Mouse (Mus musculus): ENCODE measurements around the gene 2610028H24Rik. TPM values are rescaled to one million over a fixed set of nuclear protein-coding genes. Genes with fewer than 3 reads are reported as not detected.
A peak's percentile ranks its signal among the peaks of the same experiment; 100 is the strongest.

2610028H24Rik gene
- total RNA-seq (2022) = under 1 TPM in 3 of 4 experiments, not detected in 1; 0.22 to 0.49 (median 0.25) TPM

DNA sequence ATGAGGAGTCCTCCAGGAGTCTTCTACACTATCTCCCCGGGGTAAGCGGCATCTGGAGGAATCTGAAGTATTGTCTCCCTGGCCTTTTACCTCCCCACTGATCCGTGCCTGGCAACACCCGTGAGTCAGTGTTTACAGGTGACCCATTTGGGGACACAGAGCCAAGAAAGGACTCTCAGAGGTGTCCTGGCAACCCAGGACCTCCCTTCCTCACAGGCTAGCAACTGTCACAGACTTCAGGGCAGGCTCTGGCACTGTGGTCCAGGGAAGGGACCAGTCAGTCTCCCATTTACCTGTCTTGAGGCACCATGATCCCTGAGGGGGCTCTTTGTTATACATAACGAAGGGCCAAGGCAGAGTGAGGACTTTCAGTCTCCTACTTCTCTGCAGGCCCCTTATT, at the start of gene 2610028H24Rik:
Gene 2610028H24Rik (plus strand): TSS at position 231 of the 400 bp plus-strand sequence.
- DNase-seq (ENCODE audit: low spot score) = no peak

DNA sequence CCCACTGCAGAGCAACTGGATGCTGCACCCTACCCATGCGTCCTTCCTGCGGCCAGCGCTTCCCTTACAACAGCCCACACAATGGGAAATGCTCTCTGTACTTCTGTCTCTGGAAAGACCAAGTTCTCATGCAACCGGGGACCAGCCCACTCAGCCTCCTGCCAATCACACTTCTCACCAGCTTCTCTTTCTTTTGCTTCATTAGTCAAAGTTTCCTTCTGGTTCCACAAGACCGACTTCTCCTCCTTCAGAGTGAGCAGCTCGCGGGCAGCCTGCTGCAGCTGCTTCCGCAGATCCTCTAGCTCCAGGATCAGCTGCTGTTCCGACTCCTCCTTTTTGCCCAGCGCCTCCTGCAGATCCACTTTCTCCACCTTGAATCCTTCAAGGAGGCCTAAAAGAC, 40.4 kb upstream of the 2610028H24Rik start:
- DNase-seq (ENCODE audit: low spot score) = no peak

DNA sequence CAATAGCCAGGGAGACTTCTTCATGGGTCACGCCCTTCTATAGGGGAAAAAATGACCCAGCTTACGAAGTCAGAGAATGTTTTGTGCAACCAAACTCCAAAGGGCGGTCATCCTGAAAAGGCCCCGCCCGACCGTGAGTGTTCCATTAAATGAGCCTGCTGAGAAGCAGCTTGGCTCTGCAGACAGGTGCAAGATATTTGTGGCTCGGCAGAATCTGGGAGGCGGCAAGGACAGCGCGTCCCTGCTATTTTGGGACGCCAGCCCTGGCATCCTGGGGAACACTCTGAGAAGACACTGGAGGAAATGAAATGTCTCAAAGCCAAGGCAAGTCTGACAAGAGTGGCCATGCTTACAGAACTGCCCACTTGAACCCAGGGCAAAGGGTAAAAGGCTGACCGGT, 32.1 kb upstream of the 2610028H24Rik start:
- peak; percentile 53 for DNase-seq (ENCODE audit: low spot score)

DNA sequence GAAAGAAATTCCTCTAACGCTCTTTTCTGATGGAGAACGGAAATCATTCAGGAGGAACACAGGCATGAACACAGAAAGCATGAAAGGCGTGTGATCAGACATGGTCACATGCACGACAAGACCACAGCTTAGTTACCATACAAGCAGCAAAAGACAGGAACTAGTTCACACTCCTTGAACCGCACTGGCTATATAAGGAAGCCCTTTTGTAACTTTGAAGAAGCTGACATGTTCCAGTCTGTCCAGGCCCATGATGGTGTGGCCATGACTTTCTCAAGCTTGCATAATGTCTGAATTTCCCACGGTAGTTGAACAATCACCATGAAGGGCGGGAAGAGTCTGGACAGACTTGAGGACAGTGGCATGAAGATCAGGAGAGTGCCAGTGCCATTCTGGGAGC, 23.2 kb upstream of the 2610028H24Rik start:
- DNase-seq (ENCODE audit: low spot score) = no peak

DNA sequence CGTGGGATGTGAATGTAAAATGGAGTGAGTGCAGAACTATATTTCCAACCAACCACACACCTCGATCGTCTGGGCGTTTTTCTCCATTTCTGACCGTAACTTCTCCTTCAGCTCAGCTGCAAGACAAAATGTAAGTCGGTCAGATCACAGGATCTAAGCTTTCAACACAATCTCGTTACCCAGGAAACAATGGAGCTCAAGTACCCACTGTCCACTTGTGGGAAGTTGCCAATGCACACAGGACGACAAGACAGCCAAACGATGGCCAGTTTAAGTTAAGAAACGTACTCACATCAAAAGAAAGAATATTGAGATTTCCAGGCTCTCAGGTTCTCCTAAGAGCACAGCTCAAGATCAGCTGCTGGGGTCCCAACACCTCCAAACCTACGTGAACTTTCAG, 15.0 kb upstream of the 2610028H24Rik start:
- DNase-seq (ENCODE audit: low spot score) = no peak

DNA sequence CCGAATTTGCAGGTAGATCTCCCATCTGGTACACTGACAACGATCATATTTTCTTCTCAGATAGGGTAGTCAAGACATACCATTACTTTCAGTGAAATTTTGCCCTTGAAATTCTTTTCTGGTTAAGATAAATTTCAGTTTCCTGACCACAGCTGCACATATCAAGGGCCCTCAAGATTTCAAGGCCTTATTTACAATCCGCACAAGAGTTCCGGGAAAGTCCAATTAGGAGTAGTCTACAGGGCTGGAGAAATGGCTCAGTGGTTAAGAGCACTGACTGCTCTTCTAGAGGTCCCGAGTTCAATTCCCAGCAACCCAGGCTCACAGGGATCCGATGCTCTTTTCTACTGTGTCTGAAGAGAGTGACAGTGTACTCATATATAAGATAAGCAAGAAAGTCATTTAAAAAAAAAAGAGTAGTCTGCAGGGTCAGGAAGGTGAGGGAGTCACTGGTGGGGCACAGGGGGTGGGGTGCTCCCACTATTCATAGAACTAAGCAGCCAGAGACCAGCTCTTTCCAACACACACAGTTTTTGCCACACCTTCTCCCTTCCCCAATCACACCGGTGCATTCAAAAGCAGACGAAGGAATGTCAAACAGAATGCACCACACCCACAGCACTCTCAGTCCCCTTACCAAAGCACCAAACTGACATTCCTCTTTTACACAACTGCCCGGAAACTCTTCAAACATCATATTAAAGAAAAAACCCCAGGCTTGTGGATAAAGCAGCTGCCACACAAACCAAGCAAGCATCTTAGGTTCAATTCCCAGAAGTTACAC, 9.6 kb upstream of the 2610028H24Rik start:
- DNase-seq (ENCODE audit: low spot score) = no peak

DNA sequence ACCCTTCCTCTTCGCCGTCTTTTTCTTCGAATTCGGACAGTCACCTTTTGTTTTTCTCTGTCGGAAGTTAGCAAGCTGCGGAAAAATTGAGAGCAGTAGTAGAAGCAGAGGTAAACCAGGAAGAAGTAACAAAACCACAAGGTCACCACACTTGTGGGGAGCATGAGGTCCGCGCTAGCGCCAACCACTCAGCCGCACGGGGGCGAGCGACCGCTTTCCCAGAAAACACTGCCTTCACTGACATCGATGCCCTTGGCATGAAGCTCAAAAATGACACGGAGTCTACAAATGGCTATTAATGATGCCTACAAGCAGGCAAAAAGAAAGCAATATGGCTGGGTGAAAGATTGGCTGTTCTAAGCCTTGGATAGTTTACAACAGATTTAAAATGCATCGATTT, 8.6 kb upstream of the 2610028H24Rik start, which contains the start of gene AC141477.1:
Gene AC141477.1 (minus strand): TSS at position 164 of the 400 bp plus-strand sequence.
- DNase-seq (ENCODE audit: low spot score) = no peak

DNA sequence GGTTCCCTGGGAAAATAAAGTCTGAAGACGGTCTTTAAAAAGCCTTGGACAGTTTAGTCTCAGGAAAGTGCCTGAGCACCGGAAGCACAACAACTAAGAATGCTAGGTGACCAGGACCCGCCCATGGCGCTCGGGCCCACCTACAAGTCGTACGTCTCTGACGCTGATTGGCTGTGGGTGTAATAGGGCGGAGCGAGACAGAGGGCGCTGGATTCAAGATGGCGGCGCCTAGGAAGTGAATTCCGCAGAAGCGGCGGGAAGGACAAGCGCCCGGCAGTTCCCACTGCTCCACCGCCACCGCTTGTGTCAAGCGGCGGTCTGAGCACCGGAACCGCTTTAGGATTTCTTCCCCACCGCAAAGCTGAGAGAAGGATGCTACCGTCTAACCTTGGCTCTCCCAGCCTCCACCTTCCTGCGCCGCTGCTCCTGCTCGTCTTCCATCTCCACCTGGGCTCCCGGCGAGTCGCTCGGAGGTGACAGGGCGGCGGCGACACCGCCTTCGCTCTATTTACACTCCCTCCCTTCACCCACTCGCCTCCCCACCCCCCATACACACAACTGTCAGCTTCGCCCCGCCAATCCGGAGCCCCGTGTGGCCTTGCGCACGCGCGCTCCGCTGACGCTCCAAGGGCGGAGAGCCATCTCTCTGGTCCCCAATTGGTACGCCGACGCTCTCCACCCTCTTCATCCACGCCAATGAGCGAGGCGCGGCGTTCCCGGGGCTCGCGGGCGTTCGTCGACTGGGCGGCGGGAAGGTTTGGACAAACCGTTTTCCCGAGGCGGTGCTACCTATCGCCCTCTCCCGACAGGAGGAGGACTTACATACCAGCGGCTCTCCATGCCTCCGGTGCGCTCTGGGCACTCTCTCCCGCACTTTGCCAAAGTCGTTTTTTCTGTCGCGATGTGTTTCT, 6.4 kb upstream of the 2610028H24Rik start, which contains the start of gene Pcnt:
Gene Pcnt (minus strand): TSS at position 609 of the 911 bp plus-strand sequence.
- DNase-seq (ENCODE audit: low spot score) = peak; percentile 95

DNA sequence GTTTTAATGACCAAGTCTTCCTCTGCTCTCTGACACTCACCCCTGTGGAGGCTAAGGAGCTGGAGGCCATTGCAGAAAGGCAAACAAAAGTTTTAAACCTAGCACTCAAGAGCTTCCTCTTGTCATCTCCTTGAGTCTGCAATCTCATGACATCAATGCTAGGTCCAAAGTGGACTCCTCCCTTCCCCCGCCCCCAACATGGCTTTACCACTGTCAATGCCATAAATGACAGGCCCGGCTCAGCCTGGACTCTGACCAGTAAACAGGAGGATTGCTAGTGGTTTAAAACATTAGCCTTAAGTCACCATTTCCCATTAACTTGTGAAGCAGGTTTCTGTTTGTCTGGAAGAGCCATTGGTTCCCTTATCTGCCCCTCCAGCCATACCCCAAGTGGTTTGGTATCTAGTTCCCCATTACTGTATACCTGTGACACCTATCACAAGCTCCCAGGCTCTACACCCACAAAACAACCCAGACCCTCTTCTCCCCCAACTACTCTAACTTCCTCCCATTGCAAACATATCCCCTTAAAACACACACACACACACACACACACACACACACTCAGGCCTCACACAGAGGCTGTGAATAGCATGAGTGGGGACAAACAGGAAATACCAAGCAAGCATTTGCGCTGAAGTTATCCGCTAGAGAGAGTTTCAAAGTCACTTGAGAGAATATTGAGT, 2.7 kb upstream of the 2610028H24Rik start:
- peak; percentile 18 for DNase-seq (ENCODE audit: low spot score)

DNA sequence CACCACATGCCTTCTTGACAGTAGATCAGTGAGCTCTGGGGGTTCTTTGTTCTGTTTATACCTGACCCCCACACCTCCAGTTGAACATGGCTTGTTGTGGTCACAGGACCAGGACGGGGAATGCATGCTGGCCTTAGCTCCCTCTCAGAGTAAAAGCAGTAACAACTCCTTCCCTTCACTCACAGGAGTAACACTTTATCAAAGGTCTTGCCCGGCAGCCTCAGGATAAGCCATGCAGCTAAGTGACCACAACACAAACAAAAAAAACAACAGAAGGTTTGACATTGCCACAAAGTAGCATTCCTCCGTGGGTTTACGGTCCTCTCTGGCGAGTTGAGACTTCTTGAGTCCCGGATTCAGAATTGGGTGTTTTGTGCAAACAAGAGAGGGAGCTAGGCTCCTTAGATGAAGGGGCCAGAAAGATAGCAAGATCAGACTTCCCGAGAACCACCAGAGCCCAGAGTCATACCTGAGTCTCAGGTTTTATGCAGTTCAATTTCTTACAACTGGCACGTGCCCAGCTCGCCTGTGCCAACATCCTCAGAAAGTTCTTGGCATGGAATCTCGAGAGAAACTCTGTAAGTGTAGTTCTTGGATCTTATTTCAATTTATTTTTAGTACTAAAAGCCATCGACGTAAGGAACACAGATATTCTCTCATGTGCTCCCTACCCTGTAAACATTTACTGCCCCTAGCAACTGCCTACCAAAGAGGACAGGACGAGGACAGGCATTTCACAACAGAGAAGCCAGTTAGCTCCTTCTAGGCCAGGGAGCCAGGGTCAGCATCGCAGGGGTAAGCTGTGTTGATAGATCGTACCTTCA, 1.3 kb upstream of the 2610028H24Rik start:
- peak; percentile 45 for DNase-seq (ENCODE audit: low spot score)

DNA sequence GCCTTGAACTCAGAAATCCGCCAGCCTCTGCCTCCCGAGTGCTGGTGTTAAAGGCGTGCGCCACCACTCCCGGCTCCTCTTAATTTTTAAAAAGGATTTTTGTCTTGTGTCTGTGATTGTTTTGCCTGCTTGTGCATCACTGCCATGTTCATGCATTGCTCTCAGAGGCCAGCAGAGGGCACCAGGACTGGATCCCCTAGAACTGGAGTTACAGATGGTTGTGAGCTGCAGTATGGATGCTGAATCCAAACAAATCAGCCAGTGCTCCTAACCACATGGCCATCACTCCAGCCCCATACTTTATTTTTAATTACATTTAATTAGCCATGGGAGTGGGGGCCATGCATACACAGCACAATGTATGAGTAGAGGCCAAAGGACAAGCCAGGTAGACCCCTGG, 6.4 kb downstream of the 2610028H24Rik start:
- DNase-seq (ENCODE audit: low spot score) = no peak

DNA sequence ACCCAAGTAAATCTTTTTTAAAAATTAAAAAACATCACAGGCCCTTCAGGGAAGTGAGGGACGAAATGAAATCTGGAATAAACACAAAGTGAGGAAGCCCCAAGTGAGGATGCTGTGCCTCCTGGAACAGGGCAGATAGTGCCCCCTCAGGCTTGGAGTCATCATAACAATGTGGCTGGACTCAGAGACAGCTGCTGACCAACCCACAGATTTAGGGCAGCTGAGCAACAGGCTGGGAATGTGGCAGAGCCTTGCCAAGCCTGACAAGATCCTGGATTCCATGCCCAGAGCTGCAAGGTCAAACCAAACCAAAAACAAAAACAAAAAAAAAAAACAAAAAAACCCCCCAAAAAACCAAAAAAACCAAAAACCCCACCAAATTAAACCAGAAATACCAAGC, 12.4 kb downstream of the 2610028H24Rik start:
- no peak for DNase-seq (ENCODE audit: low spot score)

DNA sequence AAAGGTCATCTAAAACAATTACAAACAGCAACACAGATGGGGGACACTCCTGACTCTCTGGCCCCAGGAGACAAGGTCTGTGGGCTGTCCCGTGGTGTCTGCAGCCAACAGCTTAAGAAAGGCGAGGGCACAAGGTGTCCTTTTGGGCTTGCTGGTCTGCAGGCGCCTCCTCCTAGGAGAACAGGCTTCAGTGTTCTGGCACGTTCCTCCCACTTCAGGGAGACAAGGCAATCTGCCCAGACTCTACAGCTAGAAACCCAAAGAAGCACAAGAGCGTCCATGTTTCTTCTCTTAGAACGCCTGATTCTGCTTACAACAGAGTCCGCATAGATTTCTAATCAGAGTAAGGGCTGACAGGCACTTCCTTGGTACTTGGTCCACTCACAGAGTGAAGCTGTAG, 13.4 kb downstream of the 2610028H24Rik start:
- DNase-seq (ENCODE audit: low spot score) = no peak

DNA sequence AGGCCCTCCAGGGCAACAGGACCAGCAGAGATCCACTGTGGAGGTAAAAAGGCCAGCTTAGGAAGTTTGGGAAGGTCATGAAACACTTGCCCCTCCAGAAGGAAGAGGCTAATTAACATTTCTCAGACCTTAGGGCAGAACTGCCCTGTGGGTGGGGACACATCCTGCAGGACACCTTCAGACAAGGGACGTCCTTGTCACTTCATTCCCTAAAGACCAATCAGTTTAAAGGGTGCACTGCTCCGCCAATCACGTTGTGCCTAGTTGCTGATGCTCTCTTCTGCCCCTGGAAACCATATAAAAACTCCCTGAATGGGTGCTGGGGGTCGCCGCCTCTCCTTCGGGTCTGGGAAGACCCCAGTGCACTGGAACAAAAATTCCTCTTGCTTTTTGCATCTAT, 13.8 kb downstream of the 2610028H24Rik start:
- DNase-seq (ENCODE audit: low spot score) = no peak

DNA sequence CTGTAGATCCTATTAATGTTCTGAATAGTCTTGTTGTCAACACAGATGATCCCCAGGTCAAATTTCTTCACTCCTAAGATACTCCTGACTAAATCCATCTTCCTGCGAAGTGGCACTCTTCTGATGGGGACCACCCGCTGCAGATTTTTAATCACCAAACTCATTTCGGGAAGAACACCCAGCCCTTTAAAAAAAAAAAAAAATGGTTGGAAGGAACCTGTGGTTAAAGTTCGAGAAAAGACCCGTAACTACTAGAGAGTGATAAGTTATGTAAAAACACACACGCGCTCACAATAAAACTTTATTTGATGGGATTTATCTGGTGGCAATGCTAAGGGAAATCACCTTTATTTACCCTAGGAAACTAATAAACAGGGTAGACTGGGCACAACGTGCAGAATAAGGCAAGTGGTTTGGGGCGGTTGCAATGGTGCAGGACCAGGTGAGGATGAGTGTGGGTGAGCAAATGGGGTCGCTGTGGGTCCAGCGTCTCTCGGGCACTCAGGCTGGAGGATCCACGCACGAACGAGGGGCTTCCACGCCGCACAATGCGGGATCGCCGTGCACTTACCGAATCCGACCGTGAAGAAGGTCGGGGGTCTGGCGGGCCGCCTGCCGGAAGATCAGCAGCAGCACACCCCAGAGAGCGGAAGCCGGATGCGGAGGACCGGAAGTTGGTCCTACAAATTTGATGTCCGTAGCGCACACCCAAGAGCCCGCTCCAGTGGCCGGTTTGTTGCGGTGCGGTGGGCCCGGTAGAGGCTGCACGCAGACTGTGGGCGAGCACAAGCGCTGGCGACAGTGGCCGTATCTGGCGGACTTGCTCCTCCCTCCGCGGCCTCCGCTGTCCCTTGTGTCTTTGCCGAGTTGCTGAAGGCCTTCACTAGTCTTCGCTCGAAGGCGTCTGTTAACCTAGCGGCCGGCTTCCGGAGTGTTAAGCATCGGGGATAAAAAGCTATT, 19.6 kb downstream of the 2610028H24Rik start, which contains the start of the genes Mcm3ap and Ybey:
Gene Mcm3ap (plus strand): TSS at position 725 of the 960 bp plus-strand sequence.
Gene Ybey (minus strand): TSS at position 912 of the 960 bp plus-strand sequence.
- peak; percentile 87 for DNase-seq (ENCODE audit: low spot score)

DNA sequence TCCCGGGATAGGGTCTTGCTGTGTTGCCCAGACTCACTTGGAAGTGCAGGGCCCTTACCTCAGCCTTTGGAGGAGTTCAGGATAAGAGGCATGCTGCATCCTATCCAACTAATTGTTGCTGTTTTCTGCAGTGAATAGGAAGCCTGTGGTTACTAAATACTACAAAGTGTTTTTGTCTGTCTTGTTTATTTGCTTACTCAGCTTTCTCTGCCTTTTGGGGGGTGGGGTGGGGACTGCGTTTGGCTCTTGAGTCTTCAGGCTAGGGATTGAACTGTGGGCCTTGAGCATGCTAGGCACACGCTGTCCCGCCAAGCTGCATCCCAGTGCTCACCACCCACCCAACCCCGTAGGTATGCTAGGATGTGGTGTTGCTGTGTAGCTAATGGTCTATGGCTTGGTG, 24.9 kb downstream of the 2610028H24Rik start:
- no peak for DNase-seq (ENCODE audit: low spot score)

DNA sequence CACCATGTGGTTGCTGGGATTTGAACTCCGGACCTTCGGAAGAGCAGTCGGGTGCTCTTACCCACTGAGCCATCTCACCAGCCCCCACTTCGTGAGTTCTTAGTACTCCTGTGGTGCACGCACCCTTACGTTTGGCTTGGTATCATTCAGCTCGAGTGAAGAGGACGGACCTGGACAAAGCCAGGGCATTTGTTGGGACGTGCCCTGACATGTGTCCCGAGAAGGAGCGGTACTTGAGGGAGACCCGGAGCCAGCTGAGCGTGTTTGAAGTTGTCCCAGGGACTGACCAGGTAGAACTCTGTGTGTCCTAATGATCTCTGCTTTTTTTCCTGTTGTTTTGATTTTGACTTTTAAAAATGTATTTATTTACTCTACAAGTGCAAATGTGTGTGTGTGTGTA, 32.0 kb downstream of the 2610028H24Rik start:
- DNase-seq (ENCODE audit: low spot score) = no peak

DNA sequence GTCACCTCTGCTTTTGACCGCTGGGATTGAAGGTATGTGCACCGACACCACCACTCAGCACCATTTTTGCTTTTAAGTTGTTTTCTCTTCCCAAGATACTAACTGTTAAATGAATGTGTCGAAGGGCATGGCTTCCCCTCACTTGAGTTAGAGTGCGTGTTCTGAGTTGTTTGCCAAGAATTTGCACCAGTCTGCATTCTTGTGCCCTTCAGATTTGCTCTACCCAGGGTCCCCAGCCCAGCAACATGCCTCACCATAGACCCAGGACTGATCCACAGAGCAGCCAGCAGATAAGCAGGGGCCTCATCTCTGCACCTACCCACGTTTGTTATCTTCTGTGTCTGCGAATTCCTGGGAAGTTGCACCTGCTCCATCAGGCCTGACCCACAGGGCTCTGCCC, 32.6 kb downstream of the 2610028H24Rik start:
- DNase-seq (ENCODE audit: low spot score) = no peak

DNA sequence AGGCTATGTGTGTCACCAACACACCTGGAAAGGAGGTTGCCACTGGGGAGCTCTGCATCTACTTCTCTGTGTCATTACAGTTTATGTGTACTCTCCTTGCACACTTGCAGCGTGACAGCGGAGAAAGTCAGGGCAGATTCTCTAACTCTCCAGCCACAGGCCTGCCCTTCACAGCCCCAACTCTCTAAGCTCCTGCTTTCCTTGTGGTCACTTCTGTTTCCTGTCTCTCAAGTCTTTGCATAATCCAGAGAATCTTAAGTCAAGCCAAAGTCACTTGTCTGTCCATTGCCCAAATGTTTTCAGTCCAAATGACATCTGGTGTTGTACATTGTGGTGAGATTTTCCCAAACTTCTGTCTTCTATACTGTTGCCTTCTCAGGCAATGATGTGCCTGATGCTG, 37.4 kb downstream of the 2610028H24Rik start:
- DNase-seq (ENCODE audit: low spot score) = no peak

DNA sequence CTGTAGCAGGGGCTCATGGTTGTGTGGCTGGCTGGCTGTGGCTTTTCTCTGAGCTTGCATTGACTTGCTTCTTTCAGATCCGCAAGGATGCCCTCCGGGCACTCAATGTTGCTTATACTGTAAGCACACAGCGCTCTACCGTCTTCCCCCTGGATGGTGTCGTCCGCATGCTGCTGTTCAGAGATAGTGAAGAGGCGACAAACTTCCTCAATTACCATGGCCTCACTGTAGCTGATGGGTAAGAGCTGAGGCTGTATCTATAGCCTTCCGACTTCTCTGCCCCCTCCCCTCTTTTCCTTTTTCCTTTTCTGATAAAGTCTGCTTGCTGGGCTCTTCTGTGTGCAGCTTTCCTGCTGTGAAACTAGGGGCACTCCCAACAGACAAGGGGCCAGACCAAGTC, 39.4 kb downstream of the 2610028H24Rik start:
- DNase-seq (ENCODE audit: low spot score) = no peak
